Mouse (Mus musculus) left cerebral cortex, adult 9 months (tissue): ENCODE data around the gene Ttll11.

Source experiments
- DNase-seq, 2 experiments: peaks; one replicate each; pipeline ENCODE4 v3.0.0; 2022; ENCODE audit warnings: low spot score in 2 of 2

The Ttll11 gene

DNA sequence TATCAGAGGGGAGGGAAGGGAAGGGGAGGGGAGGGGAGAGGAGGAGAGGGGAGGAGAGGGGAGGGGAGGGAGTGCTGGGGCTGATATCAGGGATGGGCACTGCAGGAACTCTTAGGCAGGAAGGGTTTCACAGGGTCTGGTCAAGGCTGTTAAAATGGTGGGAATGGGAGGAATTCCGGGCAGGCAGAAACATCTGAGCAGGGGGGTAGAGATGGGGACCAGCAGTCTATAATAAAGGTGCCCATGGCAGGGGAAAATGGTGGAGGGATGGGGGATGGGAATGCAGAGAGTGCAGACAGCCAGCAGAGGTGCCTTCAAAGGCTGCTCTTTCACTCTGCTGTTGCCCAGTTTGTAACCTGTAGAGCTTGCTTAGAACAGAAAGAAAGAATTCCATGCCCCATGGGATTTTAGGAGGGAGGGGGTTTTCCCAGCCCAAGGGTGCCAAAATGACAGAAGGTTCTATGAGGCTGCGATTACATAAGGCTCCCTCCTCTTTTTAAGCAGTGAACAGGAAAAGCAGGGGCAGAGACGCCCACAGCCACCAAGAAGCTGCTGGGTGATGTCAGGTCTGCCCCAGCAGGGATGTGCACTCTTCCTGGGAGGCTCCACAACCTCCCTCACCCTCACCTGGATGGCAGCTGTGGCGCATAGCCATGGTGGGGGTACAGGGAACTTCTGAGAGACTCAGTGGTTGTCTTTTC is 211.0 kb downstream of the Ttll11 start:
- DNase-seq: peak; percentile 78 to 82

DNA sequence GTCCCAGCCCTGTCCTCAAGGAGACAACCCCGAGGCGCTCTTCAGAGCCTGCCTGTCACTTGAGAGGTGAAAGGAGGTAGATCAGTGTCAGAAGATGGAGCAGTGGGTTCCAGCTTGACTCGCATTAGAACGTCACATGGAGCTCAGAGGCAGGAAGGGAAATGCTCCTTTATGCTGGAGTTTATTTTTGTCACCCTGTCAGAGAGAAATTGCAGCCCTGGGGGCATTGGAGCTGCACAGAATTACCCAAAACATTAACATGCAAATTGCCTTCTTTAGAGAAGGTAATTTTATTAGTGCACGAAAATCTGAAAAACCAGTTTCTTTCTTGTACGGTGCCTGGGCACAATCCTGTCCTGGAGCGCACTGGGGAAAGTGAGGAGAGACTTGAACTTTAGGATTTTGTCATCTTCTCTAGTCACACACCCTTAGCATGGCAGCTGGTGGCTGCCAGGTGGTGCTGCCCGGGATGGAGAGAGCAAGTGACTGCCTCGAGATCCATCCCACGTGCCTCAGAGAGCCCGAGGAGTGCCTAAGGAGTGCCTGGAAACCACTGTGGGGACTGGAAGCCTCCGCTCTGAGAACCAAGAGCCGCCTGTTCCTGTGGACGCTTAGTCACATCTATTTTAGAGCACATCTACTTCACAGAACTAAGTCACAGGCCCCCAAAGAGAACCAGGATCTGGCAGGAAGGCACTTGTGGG is 211.7 kb downstream of the Ttll11 start:
- DNase-seq: peak; percentile 56 to 77

DNA sequence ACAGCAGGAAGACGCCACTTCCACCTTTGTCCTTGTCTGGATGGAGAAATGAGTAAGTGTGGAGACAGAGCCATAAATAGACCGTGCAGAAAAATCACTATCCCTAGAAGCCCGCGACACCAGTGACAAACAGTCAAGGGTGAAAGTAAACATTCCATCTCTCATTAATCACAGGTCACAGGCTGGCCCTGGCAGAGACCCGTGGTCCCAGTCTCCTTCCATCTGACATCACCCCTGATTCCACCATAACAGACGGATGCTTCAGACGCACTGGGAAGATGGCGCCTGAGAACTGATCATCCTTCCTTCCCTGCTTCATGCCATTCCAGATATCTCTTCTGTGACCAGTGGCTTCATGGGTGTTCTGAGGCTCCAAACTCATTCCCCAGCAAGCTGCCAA is 215.4 kb downstream of the Ttll11 start:
- DNase-seq: no peak

DNA sequence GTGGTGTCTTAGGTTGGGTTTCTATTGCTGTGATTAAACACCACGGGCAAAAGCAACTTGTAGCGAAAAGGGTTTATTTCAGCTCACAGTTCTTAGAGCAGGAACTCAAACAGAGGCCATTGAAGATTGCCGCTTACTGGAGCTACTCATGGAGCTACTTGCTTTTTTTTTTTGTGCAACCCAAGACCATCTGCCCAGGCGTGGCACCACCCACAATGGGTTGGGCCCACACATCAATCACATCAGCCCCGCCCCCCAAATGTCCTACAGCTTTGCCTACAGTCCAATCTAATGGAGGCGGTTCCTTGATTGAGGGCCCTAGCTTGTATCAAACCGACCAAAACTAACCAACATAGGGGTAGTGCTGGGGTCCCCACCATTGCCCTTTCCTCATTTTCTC is 215.9 kb downstream of the Ttll11 start:
- DNase-seq: no peak

DNA sequence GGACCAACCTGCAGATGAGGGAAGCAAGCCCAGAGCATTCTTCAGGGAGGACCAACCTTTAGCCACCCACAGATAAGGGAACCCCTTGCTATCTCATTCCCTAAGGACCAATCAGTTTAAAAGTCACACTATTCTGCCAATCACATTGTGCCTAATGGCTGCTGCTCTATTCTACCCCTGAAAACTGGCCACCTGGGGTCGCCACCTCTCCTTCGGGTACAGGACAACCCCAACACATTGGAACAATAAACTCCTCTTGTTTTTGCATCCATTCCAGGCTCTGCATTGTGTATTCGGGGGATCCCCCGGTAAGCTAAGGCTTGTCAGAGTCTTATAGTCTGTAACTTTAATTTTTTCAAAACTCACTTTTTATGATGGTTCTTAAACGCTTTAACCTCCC is 218.3 kb downstream of the Ttll11 start:
- no peak for DNase-seq

DNA sequence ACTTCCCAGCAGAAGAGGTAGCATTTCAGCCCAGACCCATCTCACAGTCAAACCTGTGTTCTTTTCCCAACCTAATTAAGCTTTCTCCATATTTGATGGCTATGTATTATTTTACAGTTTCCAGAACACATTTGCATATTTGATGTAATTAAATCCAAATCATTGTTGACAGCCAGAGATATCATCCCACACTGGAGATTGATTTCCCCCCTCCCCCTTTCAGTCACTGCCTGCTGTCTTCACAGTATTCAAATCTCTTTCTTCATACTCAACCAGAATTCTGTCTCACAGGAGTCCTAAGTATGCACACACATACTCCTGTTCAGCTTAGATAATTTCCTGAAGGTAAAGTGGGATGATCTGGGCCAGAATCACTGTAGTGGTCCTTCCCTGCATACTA is 218.8 kb downstream of the Ttll11 start:
- no peak for DNase-seq

DNA sequence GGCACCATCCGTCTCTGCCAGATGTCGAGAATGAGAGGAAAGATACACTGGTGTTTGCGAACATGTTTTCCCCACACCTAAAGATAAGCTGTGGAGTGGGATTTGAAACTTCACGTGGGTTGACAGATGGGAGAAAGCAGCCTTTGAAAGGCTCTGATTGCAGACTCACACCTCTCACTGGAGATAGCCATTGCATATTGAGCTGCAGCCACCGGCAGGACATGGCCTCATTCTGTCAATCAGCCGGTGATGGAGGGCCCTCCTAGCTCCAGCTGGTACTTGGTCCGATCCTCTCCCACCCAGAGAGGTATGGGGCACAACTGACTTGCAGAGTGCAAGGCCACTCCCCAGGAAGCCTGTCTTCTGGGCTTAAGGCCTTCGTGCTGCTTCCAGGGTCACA is 219.4 kb downstream of the Ttll11 start:
- no peak for DNase-seq

DNA sequence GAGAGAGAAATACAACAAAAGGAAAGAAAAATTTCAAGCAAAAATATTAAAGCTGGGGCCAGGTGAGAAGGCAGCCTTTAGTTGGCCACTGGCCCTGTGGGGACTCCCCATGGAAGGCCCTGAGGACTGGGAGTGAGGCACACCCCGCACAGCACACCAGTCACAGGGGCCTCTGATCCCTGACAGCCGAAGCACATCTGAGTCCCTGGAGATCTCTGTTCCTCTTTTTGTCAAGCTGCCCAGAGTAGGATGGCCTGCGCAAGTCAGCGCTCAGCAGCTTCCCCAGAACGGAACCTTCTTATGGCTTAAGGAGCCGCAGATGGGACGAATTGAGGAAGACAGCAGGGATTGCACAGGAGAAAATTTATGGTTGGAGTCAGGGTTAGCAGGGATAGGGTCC is 223.2 kb downstream of the Ttll11 start:
- DNase-seq: no peak

DNA sequence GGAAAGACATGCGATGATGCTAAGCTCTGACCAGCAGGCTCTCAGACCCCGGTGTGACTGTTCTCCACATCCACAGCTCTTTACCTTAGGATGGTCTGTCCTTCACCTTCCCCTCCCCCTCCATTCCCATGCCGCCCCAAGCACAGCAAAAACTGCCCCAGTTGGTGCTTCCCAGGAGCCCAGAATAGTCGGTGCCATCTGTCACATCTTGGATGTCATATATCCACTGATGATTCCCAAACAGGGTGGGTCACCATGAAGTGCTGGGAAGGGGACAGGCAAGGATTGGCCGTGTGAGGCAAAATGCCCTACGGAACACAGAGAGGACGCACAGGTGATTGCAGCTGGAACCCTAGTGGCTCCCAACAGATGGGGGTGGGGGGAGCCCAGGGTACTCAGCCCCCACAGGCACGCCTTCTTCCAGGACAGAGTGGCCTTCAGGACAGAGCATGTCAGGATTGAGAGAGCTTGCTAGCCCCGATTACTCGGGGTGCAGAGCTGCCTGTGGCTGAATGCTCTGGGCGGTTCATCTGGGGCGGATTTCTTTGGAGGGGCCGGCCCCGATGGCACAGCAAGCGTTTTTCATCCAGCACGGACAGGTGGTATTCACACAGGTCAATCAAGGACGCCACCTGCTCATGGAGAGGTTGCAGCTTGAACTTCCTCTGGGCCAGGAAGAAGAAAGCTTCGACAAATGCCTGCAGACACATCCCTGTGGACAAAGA is 227.8 kb downstream of the Ttll11 start:
- DNase-seq: no peak

DNA sequence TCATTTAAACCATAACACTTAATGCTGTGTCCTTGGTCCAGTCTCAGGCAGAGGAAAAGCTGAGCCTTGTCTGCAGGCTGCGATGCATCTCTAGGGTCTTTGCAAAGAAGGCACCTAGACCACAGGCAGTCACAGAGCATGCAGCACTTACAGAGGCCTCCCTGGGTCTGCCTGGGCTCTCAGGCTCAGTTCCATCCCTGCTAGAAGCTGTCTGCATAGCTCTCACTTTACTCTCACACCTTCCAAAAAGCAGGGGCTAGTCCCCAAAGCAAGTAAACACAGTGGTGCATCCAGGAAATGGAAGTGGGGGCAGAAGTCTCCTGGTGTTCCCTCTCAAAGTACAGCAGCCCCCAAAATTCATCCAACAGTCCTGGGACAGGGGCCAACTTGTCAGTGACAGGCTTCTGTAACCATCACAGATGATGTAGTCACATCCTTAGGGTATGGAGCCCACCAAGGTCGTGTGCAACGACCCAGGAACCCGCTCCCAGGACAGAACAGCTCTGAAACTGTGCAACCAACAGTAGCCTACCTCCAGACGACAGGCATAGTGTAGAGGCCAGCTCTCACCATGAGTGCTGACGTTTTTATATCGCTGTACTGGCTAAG is 229.1 kb downstream of the Ttll11 start:
- no peak for DNase-seq

DNA sequence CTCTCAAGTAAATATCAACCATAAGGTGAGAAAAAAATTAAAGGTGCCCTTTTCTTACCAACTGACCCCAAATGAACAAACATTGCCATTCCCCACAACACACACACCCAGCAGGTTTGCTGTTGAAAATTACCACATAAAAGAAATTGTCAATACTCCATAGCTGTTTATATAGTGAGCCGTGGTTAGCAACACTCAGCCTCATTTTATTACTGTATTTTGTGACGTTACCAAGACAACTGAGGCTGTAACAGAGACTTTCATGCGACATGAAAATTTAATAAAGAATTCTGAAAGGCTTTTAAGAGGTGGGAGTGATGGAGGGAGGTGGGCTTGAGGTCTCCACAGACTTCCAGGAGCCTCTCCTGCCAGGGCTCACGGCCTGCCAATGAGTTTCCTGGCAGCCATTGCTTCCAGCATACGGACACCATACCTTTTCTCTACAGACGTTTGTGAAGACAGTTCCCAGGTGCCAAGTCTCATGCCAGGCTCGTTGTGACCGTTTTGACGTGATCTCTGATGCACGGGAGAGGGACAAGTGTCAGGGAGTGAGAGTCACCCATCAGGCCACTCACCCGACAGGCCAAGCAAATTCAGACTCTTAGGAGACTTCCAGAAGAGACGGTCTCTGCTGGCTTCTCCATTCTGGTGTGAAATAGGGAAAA is 232.2 kb downstream of the Ttll11 start:
- DNase-seq: no peak

DNA sequence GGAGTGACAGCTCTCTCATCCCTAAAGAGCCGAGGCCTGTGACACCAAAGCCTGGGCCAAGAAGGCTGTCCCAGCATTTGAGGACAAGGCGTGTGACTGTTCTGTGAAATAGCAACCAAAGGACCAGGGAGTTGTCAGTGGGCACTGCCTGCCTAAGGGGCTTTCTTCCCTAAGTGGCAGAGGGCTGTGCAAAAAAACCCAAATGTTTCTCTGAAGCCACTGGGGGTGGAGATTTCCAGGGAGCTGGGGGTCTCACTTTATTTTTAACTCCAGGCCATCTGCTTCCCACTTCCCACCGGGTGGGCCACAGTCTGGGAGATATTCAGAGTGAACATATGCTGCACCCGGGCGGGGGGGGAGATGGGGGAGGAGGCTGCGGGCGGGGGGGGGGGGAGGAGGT is 233.1 kb downstream of the Ttll11 start:
- peak in 1 of 2 experiments; percentile 22 for DNase-seq

DNA sequence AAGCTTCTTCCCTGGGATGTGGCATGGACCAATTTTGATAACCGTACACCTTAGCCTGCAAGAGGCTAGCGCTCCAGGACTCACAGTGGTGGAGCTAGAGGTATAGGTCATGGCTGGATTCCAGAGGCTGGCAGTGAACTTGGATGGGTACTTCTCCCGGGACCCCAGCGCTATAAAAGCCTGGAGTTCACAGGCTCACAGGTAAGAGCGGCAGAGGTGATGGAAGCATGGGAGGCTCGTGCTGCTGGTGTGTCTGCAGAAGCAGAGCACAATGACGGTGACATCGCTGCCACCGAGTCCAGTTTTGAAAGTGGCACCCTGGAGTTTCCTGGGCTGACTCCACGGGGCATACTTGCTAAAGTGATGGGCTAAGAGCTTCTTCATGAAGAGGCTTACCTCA is 233.8 kb downstream of the Ttll11 start:
- no peak for DNase-seq

DNA sequence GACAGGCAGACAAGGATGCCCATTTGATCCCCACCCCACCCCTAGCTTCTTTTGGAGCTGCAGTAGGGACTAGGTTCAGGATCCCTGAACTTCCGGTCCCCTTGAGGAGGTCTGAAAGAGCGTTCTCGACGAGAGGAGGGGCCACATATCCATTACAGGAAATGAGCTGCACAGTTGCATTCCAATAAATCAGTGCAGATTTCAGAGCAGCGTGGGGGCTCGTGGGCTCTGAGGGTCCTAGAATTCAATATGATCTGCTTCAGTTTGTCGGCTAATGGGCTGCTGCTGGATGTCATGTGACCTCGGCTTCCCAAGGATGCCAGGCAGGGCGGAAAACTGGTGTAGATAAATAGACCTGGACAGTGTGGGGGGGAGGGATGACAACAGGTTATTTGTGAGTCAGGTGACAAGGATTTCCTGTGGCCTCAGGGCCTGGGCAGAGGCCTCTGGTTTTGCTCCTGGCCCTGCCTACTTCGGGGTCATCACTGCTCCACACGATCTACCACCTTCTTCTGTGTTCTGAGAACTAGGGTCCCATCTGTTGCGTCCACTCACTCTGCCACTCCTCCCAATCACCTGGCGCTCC is 240.0 kb downstream of the Ttll11 start:
- DNase-seq: no peak

DNA sequence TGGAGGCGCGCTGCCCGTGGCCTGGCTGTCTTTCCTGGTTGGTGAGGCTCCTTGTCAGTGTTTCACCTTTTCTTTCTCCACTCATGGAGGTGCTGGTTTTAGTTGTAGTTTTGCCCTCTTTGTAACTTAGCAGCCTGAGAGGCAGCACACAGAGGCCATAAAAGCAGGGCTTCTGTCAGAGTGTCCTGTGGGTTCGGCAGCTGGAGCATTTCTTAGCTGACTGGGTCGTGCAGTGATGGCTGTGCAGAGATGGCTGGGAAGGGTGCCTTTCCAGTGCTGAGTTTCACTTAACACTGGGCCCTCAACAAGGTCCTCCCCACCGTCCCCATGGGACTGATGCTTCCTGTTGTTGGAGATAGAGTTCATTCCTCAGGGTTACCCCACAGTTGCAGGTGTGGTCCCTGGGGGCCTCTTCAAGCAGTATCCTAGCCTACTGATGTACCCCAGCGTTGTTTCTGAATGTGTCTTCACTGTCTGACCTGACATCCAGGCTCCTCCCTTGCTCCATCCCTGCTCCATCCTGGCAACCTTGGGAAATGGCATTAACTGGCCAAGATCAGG is 242.2 kb downstream of the Ttll11 start:
- no peak for DNase-seq

DNA sequence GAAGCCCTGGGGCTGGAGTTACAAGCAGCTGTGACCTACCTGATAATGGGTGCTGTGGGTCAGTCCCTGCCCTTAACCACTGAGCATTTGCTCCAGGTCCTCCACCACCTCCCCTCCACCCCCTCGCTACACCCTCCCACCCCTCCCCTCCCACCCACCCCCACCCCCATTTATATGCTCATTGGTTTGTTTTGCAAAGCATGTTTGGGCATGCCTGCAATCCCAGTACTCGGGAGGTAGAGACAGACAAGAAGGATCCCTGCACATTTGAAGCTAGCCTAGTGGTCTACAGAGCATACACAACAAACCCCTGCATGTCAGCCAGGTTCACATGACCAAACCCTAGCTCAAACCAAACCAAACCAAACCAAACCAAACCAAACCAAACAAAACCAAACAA is 243.7 kb downstream of the Ttll11 start:
- no peak for DNase-seq

DNA sequence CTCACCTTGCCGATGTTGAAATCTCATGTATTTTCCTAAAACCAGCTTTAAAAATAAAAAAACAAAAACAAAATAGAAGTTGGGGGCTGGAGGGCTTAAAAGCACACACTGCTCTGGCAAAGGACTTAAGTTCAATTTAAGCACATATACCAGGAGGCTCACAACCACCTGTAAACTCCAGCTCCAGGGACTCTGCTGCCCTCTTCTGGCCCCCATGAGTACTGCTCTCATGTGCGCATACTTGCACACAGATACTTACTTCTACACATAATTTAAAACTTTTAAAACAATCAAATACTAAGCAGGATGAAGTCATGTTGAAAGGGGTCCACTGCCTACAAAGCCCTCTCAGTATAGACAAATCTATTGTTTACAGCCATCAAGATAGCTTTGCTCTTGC is 244.7 kb downstream of the Ttll11 start:
- no peak for DNase-seq

DNA sequence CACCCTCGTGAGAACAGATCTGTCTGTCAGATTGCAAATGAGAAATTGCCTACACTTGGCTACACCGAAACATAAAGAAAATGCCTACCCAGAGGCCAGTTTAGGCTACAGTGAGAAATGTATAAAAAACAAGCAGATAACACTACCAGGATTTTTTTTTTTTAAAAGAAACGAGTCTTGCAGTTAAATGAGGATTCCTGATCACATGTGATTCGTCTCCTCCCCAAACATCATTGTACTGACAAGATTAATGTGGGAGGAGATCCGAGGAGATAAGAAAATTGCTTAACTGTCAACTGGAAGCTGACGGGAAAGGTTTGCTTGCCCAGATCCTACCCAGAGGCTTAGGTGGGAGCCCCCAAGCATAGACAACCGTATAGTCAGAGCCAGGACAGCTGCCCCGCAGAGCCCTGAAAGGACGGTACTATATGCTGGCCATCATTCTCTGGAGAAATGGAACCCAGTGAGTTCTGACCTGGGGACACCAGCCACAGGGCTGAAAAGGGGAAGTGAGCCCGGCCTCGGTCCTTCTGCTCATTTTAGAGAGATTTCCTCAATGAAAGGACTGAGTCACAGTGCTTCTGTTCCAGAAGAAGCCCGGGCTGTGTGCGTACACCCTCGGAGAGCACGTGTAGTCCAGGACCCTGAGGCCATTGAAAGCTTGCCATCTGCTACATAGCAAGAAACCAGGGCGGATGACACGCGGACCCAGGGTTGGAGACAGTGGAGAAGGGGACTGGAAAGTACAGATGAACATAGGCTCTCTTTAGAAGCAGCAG is 247.9 kb downstream of the Ttll11 start:
- no peak for DNase-seq

DNA sequence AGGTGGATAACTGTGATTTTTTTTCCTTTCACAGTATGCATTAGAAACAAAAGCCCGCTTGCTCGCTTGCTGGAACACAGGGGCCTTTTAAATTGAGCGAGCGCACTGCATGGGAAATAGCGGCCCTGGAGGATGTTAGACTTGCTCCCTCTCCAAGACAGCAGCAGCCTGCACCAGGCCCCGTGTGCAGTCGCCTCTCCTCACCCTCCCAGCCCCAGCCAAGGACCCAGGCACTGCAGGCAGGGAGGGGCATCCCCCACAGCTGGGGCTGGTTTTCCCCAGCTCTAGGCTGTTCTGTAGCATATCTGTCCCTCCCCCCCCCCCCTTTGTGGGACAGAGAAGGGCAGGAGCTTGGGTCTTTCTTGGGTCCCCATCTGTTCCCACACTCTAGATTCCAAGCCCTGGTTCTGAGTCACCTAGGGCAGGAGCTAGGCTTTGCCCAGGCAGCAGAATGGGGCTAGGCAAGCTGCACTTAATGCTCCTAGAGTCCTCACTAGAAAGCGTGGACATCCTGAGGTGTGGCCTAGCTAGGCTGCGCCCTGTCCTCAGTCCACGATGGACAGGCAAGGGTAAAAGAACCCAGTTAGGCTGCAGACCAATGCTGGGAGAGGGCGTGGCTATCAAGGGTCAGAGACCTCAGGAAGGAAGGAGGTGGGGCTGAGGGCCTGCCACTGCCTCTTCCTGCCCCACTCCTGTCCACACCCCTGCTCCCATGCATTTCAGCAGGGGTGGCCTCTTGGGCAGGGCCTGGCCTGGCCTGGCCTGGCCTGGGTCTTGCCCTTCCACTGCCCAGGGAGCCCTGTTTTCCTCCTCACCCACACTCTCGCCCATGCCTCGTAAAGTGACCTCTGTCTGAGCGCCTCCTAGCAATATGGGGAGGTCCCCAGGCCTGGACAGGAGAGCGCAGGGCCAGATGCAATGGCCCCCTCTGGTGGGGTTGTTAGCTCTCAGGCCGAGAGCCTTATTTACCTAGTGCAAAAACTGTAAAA is 250.3 kb downstream of the Ttll11 start:
- DNase-seq: peak in 1 of 2 experiments; percentile 26
